Mouse (Mus musculus) midbrain, embryonic 11.5 days (tissue): ENCODE data around the gene Plscr4. TPM values are rescaled to one million over a fixed set of nuclear protein-coding genes. Genes with fewer than 3 reads are reported as not detected.
A peak's percentile ranks its signal among the peaks of the same experiment; 100 is the strongest.

ENCODE experiments used
- ATAC-seq: fragments of 200-750 bp; cut with Nextera tagmentation; 2 replicates; pipeline ENCODE4 v1.8.0; 2017; ENCODE audit warnings: moderate TSS enrichment, moderate library complexity; ENCODE audit not compliant: low FRiP score
- DNase-seq: peaks from one replicate; pipeline ENCODE4 v3.0.0; 2015; ENCODE audit warnings: low spot score; ENCODE audit errors: missing footprints
- H3K27ac ChIP-seq: fragments of 300-500 bp; sonication (generic); 2 replicates; pipeline ENCODE4 v1.5.1; 2014; ENCODE audit warnings: low read depth, low read length
- H3K27me3 ChIP-seq: fragments of 300-500 bp; sonication (generic); 2 replicates; pipeline ENCODE4 v1.6.1; 2014; ENCODE audit warnings: mild to moderate bottlenecking, low read length, moderate library complexity, mixed read lengths; ENCODE audit not compliant: control insufficient read depth, insufficient read depth
- H3K36me3 ChIP-seq: fragments of 300-500 bp; sonication (generic); 2 replicates; pipeline ENCODE4 v1.6.1; 2014; ENCODE audit warnings: mild to moderate bottlenecking, low read length, moderate library complexity, mixed read lengths; ENCODE audit not compliant: control insufficient read depth, insufficient read depth
- H3K4me1 ChIP-seq: fragments of 300-500 bp; sonication (generic); 2 replicates; pipeline ENCODE4 v1.6.1; 2014; ENCODE audit warnings: low read length; ENCODE audit not compliant: control insufficient read depth, insufficient read depth
- H3K4me2 ChIP-seq: fragments of 300-500 bp; sonication (generic); 2 replicates; pipeline ENCODE4 v1.6.1; 2014; ENCODE audit warnings: mild to moderate bottlenecking, moderate library complexity
- H3K4me3 ChIP-seq: fragments of 300-500 bp; sonication (generic); 2 replicates; pipeline ENCODE4 v1.5.1; 2014; ENCODE audit warnings: low read depth, low read length
- H3K9ac ChIP-seq: fragments of 300-500 bp; sonication (generic); 2 replicates; pipeline ENCODE4 v1.6.1; 2014; ENCODE audit warnings: low read length
- H3K9me3 ChIP-seq: fragments of 300-500 bp; sonication (generic); 2 replicates; pipeline ENCODE4 v1.6.1; 2016; ENCODE audit warnings: low read length; ENCODE audit not compliant: control insufficient read depth
- WGBS: fragments of 180-500 bp; shearing (Covaris S2); extraction: QIAGEN DNeasy Blood & Tissue Kit; methylation state at CpG from one replicate; pipeline ENCODE4 v1.1.7; 2014; 5-methylcytosine and 5-hydroxymethylcytosine counted together
- polyA plus RNA-seq: library from polyadenylated mRNA; unstranded; fragments of >200 nt; fragmentation: Nextera tagmentation; extraction: Ambion mirVana; gene quantifications from 2 replicates; pipeline ENCODE4 v1.2.1, GENCODE M21; 2014

Gene Plscr4
- 1.1 and 1.2 TPM in 2 replicates for polyA plus RNA-seq

- H3K4me1 ChIP-seq: no peaks in the 10 kb centered on the region
- 13% methylated on average over 41 of the region's 43 CpGs for WGBS
- no peak within 1 kb of the TSS for H3K27ac ChIP-seq
- H3K36me3 ChIP-seq: no peaks in the 10 kb centered on the region
- H3K9ac ChIP-seq: peak within 1 kb of the TSS; percentile 70
- ATAC-seq: peak; percentile 94
- no peaks in the 10 kb centered on the region for H3K27me3 ChIP-seq
- no peaks in the 10 kb centered on the region for H3K9me3 ChIP-seq
- peak; percentile 95 for DNase-seq
- peak within 1 kb of the TSS; percentile 47 for H3K4me3 ChIP-seq
- H3K4me2 ChIP-seq: peak within 1 kb of the TSS; percentile 84
These were observed at the start of gene Plscr4 for GRCm38 (mm10) chr9:92457261-92458058. Plscr4 (plus strand) TSS chr9:92457373.

DNA sequence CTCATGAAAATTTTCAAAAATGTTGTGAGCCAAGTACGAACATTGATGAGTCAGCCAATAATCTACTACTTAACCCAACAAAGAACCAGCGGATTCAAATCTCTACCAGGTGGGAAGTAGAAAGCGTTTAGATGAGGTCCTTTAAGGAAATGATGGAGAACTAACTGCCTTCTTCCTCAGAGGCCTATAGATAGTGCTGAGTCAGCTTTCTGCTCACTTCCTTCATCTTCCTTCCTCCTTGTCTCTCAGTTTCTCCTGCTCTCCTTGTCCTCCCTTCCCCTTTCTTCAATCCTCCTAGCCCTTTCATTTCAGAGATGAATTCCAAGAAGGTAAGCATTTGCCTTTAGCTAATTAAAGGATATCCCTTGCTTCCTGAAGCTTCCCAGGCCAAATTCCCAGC, 46.9 kb upstream of the Plscr4 start:
- Histone ChIP-seq H3K27me3 (no peaks in the 10 kb centered on the region), H3K9me3 (no peaks in the 10 kb centered on the region), H3K9ac (no peak overlapping the region), H3K4me1 (no peaks in the 10 kb centered on the region), H3K36me3 (no peaks in the 10 kb centered on the region), H3K27ac (no peak overlapping the region), H3K4me2 (no peak overlapping the region), H3K4me3 (no peak overlapping the region)
- no peak for DNase-seq
- WGBS: 84% methylated on average over 3 of the region's 3 CpGs
- no peak for ATAC-seq

- ATAC-seq (no peak), DNase-seq (no peak)
- Histone ChIP-seq H3K27me3 (no peaks in the 10 kb centered on the region), H3K9ac (no peak overlapping the region), H3K4me2 (no peak overlapping the region), H3K27ac (no peak overlapping the region), H3K4me3 (no peak overlapping the region), H3K36me3 (no peaks in the 10 kb centered on the region), H3K4me1 (no peaks in the 10 kb centered on the region), H3K9me3 (no peaks in the 10 kb centered on the region)
- WGBS: 93% methylated on average over 2 of the region's 2 CpGs
These were observed 45.1 kb upstream of the Plscr4 start for GRCm38 (mm10) chr9:92412045-92412444.

DNA sequence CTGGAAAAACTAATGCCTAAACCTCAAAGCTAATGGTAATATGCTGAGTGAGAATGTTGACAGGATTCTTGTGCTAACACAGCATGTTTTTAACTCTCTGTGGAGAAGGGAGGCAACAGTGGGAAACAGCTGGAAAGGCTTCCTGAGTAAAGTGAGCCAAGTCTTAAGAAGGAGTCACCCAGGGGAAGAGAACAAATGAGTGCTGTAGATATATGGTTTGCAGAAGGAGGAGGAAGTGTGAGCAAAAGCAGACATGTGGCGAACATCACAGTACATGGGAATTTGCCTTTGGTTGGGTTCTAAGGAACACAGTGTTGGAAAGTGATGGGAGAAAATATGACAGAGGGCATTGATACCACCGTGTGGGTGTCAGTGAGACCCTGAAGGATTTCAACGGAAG, 43.5 kb upstream of the Plscr4 start:
- Histone ChIP-seq H3K4me3 (no peak overlapping the region), H3K4me2 (no peak overlapping the region), H3K4me1 (no peaks in the 10 kb centered on the region), H3K9me3 (no peaks in the 10 kb centered on the region), H3K27ac (no peak overlapping the region), H3K27me3 (no peaks in the 10 kb centered on the region), H3K9ac (no peak overlapping the region), H3K36me3 (no peaks in the 10 kb centered on the region)
- no peak for DNase-seq
- ATAC-seq: no peak
- WGBS: 85% methylated on average over 3 of the region's 3 CpGs

GRCm38 (mm10) chr9:92437781-92438180, 19.4 kb upstream of the Plscr4 start:
- DNase-seq (no peak), ATAC-seq (no peak)
- Histone ChIP-seq H3K4me2 (no peak overlapping the region), H3K4me1 (no peaks in the 10 kb centered on the region), H3K9me3 (no peaks in the 10 kb centered on the region), H3K4me3 (no peak overlapping the region), H3K27me3 (no peaks in the 10 kb centered on the region), H3K27ac (no peak overlapping the region), H3K36me3 (no peaks in the 10 kb centered on the region), H3K9ac (no peak overlapping the region)

DNA sequence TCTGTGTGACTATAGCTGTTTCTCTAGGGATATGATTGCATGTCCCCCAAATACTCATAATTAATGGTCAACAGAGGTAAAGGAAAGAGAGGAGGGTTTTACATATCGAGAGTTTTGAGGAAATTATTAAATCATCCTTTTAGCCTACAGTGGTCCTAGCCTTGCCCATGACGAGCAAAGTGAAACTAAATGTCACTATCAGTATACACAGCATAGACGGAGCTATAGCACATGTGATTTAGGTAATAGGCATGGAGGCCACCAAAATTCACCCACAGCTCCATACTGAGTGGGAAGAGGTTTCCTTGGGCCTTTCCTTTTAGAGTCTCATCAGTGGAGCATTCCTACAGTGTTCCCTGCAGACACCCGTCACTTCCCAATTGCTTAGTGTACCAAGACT, 15.7 kb upstream of the Plscr4 start:
- WGBS: 82% methylated on average over 4 of the region's 4 CpGs
- DNase-seq (no peak), ATAC-seq (no peak)
- H3K4me1 ChIP-seq: no peaks in the 10 kb centered on the region
- no peaks in the 10 kb centered on the region for H3K27me3 ChIP-seq
- no peak overlapping the region for H3K9ac ChIP-seq
- H3K36me3 ChIP-seq: no peaks in the 10 kb centered on the region
- no peak overlapping the region for H3K4me3 ChIP-seq
- H3K4me2 ChIP-seq: no peak overlapping the region
- H3K27ac ChIP-seq: no peak overlapping the region
- no peaks in the 10 kb centered on the region for H3K9me3 ChIP-seq

DNA sequence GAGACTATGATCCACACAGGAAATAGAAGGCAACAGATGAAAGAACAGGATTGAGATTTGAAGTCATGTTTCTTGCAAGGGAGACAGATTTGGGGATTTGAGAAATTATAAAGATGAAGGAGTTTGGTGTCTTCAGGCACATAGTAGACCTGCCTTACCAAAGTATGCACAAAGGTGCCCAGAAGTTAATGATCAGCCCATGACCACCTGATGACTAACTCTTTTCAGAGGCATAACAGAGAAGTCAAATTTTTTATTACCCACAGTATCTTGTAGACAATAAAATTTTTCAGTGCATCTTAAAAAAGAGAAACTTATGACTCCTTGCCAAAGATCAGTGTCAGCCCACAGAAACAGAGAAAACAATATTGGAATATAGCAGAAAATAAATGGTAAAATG, 12.6 kb upstream of the Plscr4 start:
- no peak for ATAC-seq
- no peak overlapping the region for H3K4me3 ChIP-seq
- no peak overlapping the region for H3K27ac ChIP-seq
- no peaks in the 10 kb centered on the region for H3K9me3 ChIP-seq
- DNase-seq: no peak
- no peaks in the 10 kb centered on the region for H3K36me3 ChIP-seq
- H3K4me1 ChIP-seq: no peaks in the 10 kb centered on the region
- no peak overlapping the region for H3K4me2 ChIP-seq
- H3K27me3 ChIP-seq: no peaks in the 10 kb centered on the region
- no peak overlapping the region for H3K9ac ChIP-seq

GRCm38 (mm10) chr9:92456605-92457004, 568 bp upstream of the Plscr4 start:
- DNase-seq (no peak), ATAC-seq (no peak)
- H3K27me3 ChIP-seq: no peaks in the 10 kb centered on the region
- no peaks in the 10 kb centered on the region for H3K9me3 ChIP-seq
- H3K36me3 ChIP-seq: no peaks in the 10 kb centered on the region
- H3K9ac ChIP-seq: no peak overlapping the region
- no peak overlapping the region for H3K4me3 ChIP-seq
- H3K4me2 ChIP-seq: no peak overlapping the region
- H3K27ac ChIP-seq: no peak overlapping the region
- H3K4me1 ChIP-seq: no peaks in the 10 kb centered on the region
- WGBS: 88% methylated on average over 3 of the region's 3 CpGs

GRCm38 (mm10) chr9:92458059-92458402, 858 bp downstream of the Plscr4 start:
- H3K9me3 ChIP-seq: no peaks in the 10 kb centered on the region
- peak overlapping the region; percentile 70 for H3K9ac ChIP-seq
- H3K4me2 ChIP-seq: peak overlapping the region; percentile 84
- peak overlapping the region; percentile 47 for H3K4me3 ChIP-seq
- DNase-seq: no peak
- no peaks in the 10 kb centered on the region for H3K27me3 ChIP-seq
- H3K36me3 ChIP-seq: no peaks in the 10 kb centered on the region
- no peak overlapping the region for H3K27ac ChIP-seq
- H3K4me1 ChIP-seq: no peaks in the 10 kb centered on the region
- WGBS: 5% methylated on average over 5 of the region's 5 CpGs
- ATAC-seq: no peak
